Mouse (Mus musculus): ENCODE results near the gene Lgals12. TPM values are rescaled to one million over a fixed set of nuclear protein-coding genes. Genes with fewer than 3 reads are reported as not detected.

Lgals12 gene
- total and polyA plus RNA-seq, 3 experiments = not detected

DNA sequence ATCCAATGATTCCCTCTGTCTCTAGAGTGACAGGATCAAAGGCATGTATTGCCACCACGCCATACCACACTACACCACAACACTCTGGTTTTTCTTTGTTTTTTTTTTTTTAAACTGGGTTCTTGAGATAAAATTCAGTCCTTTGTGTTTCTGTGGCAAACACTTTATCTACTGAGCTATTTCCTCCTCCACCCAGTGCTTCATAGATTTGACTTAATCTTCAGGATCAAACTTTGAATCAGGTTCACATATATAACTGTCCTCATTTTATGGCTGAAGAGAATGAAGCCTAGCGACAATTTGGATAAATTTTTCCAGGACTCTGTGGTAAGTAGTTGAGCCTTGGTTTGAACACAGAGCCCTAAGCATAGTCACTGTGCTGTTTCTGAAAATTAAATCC lies 43.3 kb downstream of the Lgals12 start:
- H3K9ac ChIP-seq (ENCODE audit: control insufficient read depth, low read depth, low read length, poor library complexity, severe bottlenecking) = no peak overlapping the region
- DNase-seq (ENCODE audit: low read depth, low spot score) = no peak
- H3K79me2 ChIP-seq (ENCODE audit: control insufficient read depth, insufficient read depth, low read length, poor library complexity) = no peaks in the 10 kb centered on the region
- no peak overlapping the region for H3K27ac ChIP-seq (ENCODE audit: control insufficient read depth, low read depth, low read length)
- no peaks in the 10 kb centered on the region for H3K27me3 ChIP-seq (ENCODE audit: control insufficient read depth in 1 of 2, insufficient read depth in 2 of 2, low read length in 2 of 2)
- H3K36me3 ChIP-seq (ENCODE audit: control insufficient read depth in 1 of 2, insufficient read depth in 2 of 2, low read length in 2 of 2) = peaks cover 0 to 11% of the 10 kb centered on the region in 2 experiments; a peak in 2 of 4 replicates
- H3K9me3 ChIP-seq (replicated peaks; ENCODE audit: insufficient read depth, low read length) = no peaks in the 10 kb centered on the region
- H3K4me3 ChIP-seq (ENCODE audit: control insufficient read depth in 1 of 2, insufficient read depth in 1 of 2, low read depth in 2 of 2, low read length in 2 of 2) = no peak overlapping the region
- H3K4me1 ChIP-seq (ENCODE audit: control insufficient read depth in 1 of 2, insufficient read depth in 2 of 2, low read length in 2 of 2) = peaks cover 4 to 14% of the 10 kb centered on the region in 2 experiments
- TF ChIP-seq EP300 (IDR thresholded peaks at IDR 0.05; ENCODE audit: low read depth in 1 of 2, low read length in 2 of 2) (peak in 1 of 2 experiments; percentile 29; a peak in 1 of 4 replicates), E2F4 (IDR thresholded peaks at IDR 0.05; ENCODE audit: borderline replicate concordance, low read depth, low read length) (no peak), SIN3A (IDR thresholded peaks at IDR 0.05; ENCODE audit: low read length) (no peak), HCFC1 (IDR thresholded peaks at IDR 0.05; ENCODE audit: low read depth, low read length) (no peak), MAFK (IDR thresholded peaks at IDR 0.05; ENCODE audit: borderline replicate concordance, low read depth, low read length) (no peak), GATA1 (IDR thresholded peaks at IDR 0.05; ENCODE audit: low read depth, low read length) (peak; percentile 51), RCOR1 (IDR thresholded peaks at IDR 0.05; ENCODE audit: low read depth, low read length) (peak; percentile 63), MAX (IDR thresholded peaks at IDR 0.05; ENCODE audit: low read length) (no peak), UBTF (IDR thresholded peaks at IDR 0.05; ENCODE audit: borderline replicate concordance, insufficient read depth, low read depth, low read length) (no peak), ETS1 (IDR thresholded peaks at IDR 0.05; ENCODE audit: low read depth, low read length) (no peak), CTCF (IDR thresholded peaks at IDR 0.05 in 2 of 3, conservative IDR thresholded peaks at IDR 0.05 in 1 of 3; ENCODE audit: control insufficient read depth in 1 of 3, insufficient read depth in 1 of 3, low read depth in 2 of 3, low read length in 3 of 3, poor library complexity in 1 of 3, severe bottlenecking in 1 of 3) (no peak), MYB (IDR thresholded peaks at IDR 0.05; ENCODE audit: low read depth, low read length) (no peak), KAT2A (conservative IDR thresholded peaks at IDR 0.05; ENCODE audit: low read depth, low read length) (no peak), ZMIZ1 (IDR thresholded peaks at IDR 0.05; ENCODE audit: low read depth, low read length) (no peak), POLR2AphosphoS5 (IDR thresholded peaks at IDR 0.05; ENCODE audit: borderline replicate concordance, low read depth, low read length) (no peak), BHLHE40 (IDR thresholded peaks at IDR 0.05; ENCODE audit: borderline replicate concordance, low read depth, low read length) (no peak), ZNF384 (IDR thresholded peaks at IDR 0.05; ENCODE audit: low read depth, low read length) (peak; percentile 65), POLR2AphosphoS2 (IDR thresholded peaks at IDR 0.05; ENCODE audit: low read length) (no peak), ELF1 (IDR thresholded peaks at IDR 0.05; ENCODE audit: low read depth, low read length) (no peak)

DNA sequence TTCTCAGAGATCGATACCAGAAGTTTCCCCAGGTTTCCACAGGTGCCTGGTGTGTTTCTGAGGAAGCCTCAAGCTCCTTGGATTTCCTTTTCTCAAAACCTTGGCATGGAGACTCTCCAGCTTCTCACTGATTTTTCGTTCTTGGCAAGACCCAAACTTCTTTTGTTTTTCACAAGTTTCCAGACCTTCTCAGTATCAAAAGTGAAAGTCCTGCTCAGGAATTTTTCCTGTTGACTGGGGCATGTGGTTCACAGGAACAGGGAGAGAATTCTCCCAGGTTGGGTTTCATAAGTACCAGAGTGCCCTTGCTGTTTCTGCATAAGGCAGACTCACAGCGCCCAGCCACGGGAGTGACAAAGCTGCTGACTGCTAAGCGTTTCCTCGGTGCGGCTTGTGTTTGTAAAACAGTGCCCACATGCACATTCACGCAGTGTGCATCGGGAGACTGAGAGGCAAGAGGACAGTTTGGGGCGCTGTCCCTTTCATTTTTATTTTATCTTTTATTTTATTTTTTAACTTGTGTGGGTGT lies 44.3 kb downstream of the Lgals12 start:
- Histone ChIP-seq H3K4me3 (ENCODE audit: control insufficient read depth in 1 of 2, insufficient read depth in 1 of 2, low read depth in 2 of 2, low read length in 2 of 2) (no peak overlapping the region), H3K4me1 (ENCODE audit: control insufficient read depth in 1 of 2, insufficient read depth in 2 of 2, low read length in 2 of 2) (peaks cover 4 to 14% of the 10 kb centered on the region in 2 experiments), H3K9ac (ENCODE audit: control insufficient read depth, low read depth, low read length, poor library complexity, severe bottlenecking) (no peak overlapping the region), H3K79me2 (ENCODE audit: control insufficient read depth, insufficient read depth, low read length, poor library complexity) (peaks cover 2% of the 10 kb centered on the region; the same call in 1 of the 2 replicates), H3K27me3 (ENCODE audit: control insufficient read depth in 1 of 2, insufficient read depth in 2 of 2, low read length in 2 of 2) (no peaks in the 10 kb centered on the region), H3K27ac (ENCODE audit: control insufficient read depth, low read depth, low read length) (no peak overlapping the region), H3K9me3 (replicated peaks; ENCODE audit: insufficient read depth, low read length) (no peaks in the 10 kb centered on the region), H3K36me3 (ENCODE audit: control insufficient read depth in 1 of 2, insufficient read depth in 2 of 2, low read length in 2 of 2) (peaks cover 0 to 11% of the 10 kb centered on the region in 2 experiments; a peak in 2 of 4 replicates)
- TF ChIP-seq SIN3A (IDR thresholded peaks at IDR 0.05; ENCODE audit: low read length) = no peak
- no peak for DNase-seq (ENCODE audit: low read depth, low spot score)

All from MEL (cell line).